Mouse (Mus musculus) small intestine, adult 2 months (tissue): ENCODE measurements around the gene Tmem39b.

Experiments
- CTCF ChIP-seq: fragments of 200-500 bp; IDR thresholded peaks from 2 replicates; pipeline ENCODE4 v1.5.1; 2012; ENCODE audit warnings: low read depth, mild to moderate bottlenecking, control low read depth, inconsistent platforms, low read length, moderate library complexity, mixed read lengths; ENCODE audit not compliant: insufficient replicate concordance, insufficient read length; ENCODE audit errors: extremely low read depth
- POLR2A ChIP-seq: fragments of 200-500 bp; IDR thresholded peaks from 2 replicates; pipeline ENCODE4 v1.6.1; 2012; ENCODE audit warnings: low read depth, mild to moderate bottlenecking, control low read depth, inconsistent platforms, low read length, moderate library complexity

- no peak for TF ChIP-seq CTCF
- no peak for TF ChIP-seq POLR2A
Observed at GRCm38 (mm10) chr4:129743494-129743893, 46.9 kb upstream of the Tmem39b start.
